Mouse (Mus musculus) CH12.LX (cell line): Measurements from ENCODE around the gene Dennd5b. TPM values are rescaled to one million over a fixed set of nuclear protein-coding genes. Genes with fewer than 3 reads are reported as not detected.

Experiments used
- DNase-seq: peaks from one replicate; pipeline ENCODE4 v3.0.0-alpha.2; 2013; ENCODE audit errors: extremely low read depth
- H3K27ac ChIP-seq: 2 replicates; pipeline ENCODE4 v1.5.1; 2012; ENCODE audit warnings: low read depth, mild to moderate bottlenecking, control low read depth, moderate library complexity; ENCODE audit not compliant: insufficient read depth
- H3K27me3 ChIP-seq: replicated peaks from 2 replicates; pipeline ENCODE3; 2012; ENCODE audit warnings: inconsistent platforms
- H3K36me3 ChIP-seq, 2 experiments: replicated peaks in 1 of 2; 2 replicates each; pipeline versions ENCODE3 to v1.6.1; 2012; ENCODE audit warnings: inconsistent platforms in 1 of 2, low read length in 1 of 2, mild to moderate bottlenecking in 1 of 2, mixed read lengths in 1 of 2, moderate library complexity in 1 of 2; ENCODE audit not compliant: control insufficient read depth in 1 of 2, insufficient read depth in 1 of 2
- H3K4me1 ChIP-seq, 2 experiments: 2 replicates each; pipeline ENCODE4 v1.6.1; 2012; ENCODE audit warnings: inconsistent platforms in 1 of 2, moderate library complexity in 1 of 2; ENCODE audit not compliant: insufficient read depth in 2 of 2, control insufficient read depth in 1 of 2
- H3K4me2 ChIP-seq: 2 replicates; pipeline ENCODE4 v1.6.1; 2012; ENCODE audit warnings: low read depth, mild to moderate bottlenecking, control low read depth; ENCODE audit not compliant: poor library complexity, insufficient read depth, severe bottlenecking
- H3K4me3 ChIP-seq, 3 experiments: fragments of 150-350 bp in 1 of 3; sonication (generic) in 1 of 3; replicated peaks in 1 of 3; 2 replicates each; pipeline versions ENCODE3 to v1.5.1; 2011 to 2012; ENCODE audit warnings: low read depth in 2 of 3, low read length in 2 of 3, mild to moderate bottlenecking in 2 of 3, moderate library complexity in 2 of 3, control low read depth in 1 of 3, improper control_type of control experiment in 1 of 3, inconsistent platforms in 1 of 3, mixed read lengths in 1 of 3; ENCODE audit not compliant: poor library complexity in 1 of 3
- H3K79me2 ChIP-seq: replicated peaks from 2 replicates; pipeline ENCODE4 v1.6.1; 2012; ENCODE audit warnings: mild to moderate bottlenecking, moderate library complexity; ENCODE audit not compliant: control insufficient read depth, poor library complexity, insufficient read depth, severe bottlenecking; ENCODE audit errors: extremely low read depth
- H3K9ac ChIP-seq: 2 replicates; pipeline ENCODE4 v1.6.1; 2012; ENCODE audit warnings: low read depth, mild to moderate bottlenecking, control low read depth, moderate library complexity; ENCODE audit not compliant: insufficient read depth
- H3K9me3 ChIP-seq: replicated peaks from 2 replicates; pipeline ENCODE3; 2012; ENCODE audit warnings: low read length, inconsistent platforms, mixed read lengths
- BHLHE40 ChIP-seq: IDR thresholded peaks from 2 replicates; pipeline ENCODE4 v1.6.1; 2011; ENCODE audit warnings: mild to moderate bottlenecking, low read depth, low read length, improper control_type of control experiment
- CHD1 ChIP-seq: IDR thresholded peaks from 2 replicates; pipeline ENCODE4 v1.6.1; 2012; ENCODE audit warnings: low read depth, low read length, improper control_type of control experiment, inconsistent platforms
- ELF1 ChIP-seq: IDR thresholded peaks from 2 replicates; pipeline ENCODE4 v1.6.1; 2014; ENCODE audit warnings: low read depth, mild to moderate bottlenecking, inconsistent platforms, low read length, improper control_type of control experiment
- ETS1 ChIP-seq: conservative IDR thresholded peaks from 2 replicates; pipeline ENCODE4 v1.6.1; 2012; ENCODE audit warnings: low read depth, mild to moderate bottlenecking, inconsistent platforms, low read length, improper control_type of control experiment, moderate library complexity
- GABPA ChIP-seq: IDR thresholded peaks from 2 replicates; pipeline ENCODE4 v1.6.1; 2012; ENCODE audit warnings: low read depth, low read length, improper control_type of control experiment, inconsistent platforms; ENCODE audit not compliant: insufficient replicate concordance
- IRF4 ChIP-seq: IDR thresholded peaks from 2 replicates; pipeline ENCODE4 v1.6.1; 2014; ENCODE audit warnings: low read depth, mild to moderate bottlenecking, inconsistent platforms, low read length, improper control_type of control experiment
- MAX ChIP-seq: IDR thresholded peaks from 2 replicates; pipeline ENCODE4 v1.6.1; 2011; ENCODE audit warnings: low read length, improper control_type of control experiment
- MEF2A ChIP-seq: IDR thresholded peaks from 2 replicates; pipeline ENCODE4 v1.6.1; 2014; ENCODE audit warnings: low read depth, mild to moderate bottlenecking, inconsistent platforms, low read length, improper control_type of control experiment, borderline replicate concordance
- MXI1 ChIP-seq: IDR thresholded peaks from 2 replicates; pipeline ENCODE4 v1.6.1; 2011; ENCODE audit warnings: mild to moderate bottlenecking, low read depth, low read length, improper control_type of control experiment
- MYC ChIP-seq: IDR thresholded peaks from 2 replicates; pipeline ENCODE4 v1.6.1; 2011; ENCODE audit warnings: low read depth, mild to moderate bottlenecking, improper control_type of control experiment, low read length
- NELFE ChIP-seq: IDR thresholded peaks from 2 replicates; pipeline ENCODE4 v1.6.1; 2011; ENCODE audit warnings: low read depth, low read length, improper control_type of control experiment
- NRF1 ChIP-seq: IDR thresholded peaks from 2 replicates; pipeline ENCODE4 v1.6.1; 2014; ENCODE audit warnings: low read depth, mild to moderate bottlenecking, inconsistent platforms, low read length, improper control_type of control experiment, moderate library complexity
- PAX5 ChIP-seq: IDR thresholded peaks from 2 replicates; pipeline ENCODE4 v1.6.1; 2012; ENCODE audit warnings: low read length, inconsistent platforms, mixed read lengths
- POLR2AphosphoS2 ChIP-seq: IDR thresholded peaks from 2 replicates; pipeline ENCODE4 v1.6.1; 2011; ENCODE audit warnings: low read depth, low read length, improper control_type of control experiment
- RAD21 ChIP-seq: IDR thresholded peaks from 2 replicates; pipeline ENCODE4 v1.6.1; 2011; ENCODE audit warnings: low read depth, mild to moderate bottlenecking, low read length, improper control_type of control experiment, moderate library complexity
- RCOR1 ChIP-seq: conservative IDR thresholded peaks from 2 replicates; pipeline ENCODE4 v1.6.1; 2012; ENCODE audit warnings: low read depth, mild to moderate bottlenecking, inconsistent platforms, low read length, improper control_type of control experiment
- SIN3A ChIP-seq: IDR thresholded peaks from 2 replicates; pipeline ENCODE4 v1.6.1; 2012; ENCODE audit warnings: low read length, improper control_type of control experiment, inconsistent platforms
- SMC3 ChIP-seq: IDR thresholded peaks from 2 replicates; pipeline ENCODE4 v1.6.1; 2011; ENCODE audit warnings: low read depth, low read length, improper control_type of control experiment
- TBP ChIP-seq: conservative IDR thresholded peaks from 2 replicates; pipeline ENCODE4 v1.6.1; 2011; ENCODE audit warnings: low read depth, low read length, improper control_type of control experiment
- USF2 ChIP-seq: conservative IDR thresholded peaks from 2 replicates; pipeline ENCODE4 v1.6.1; 2011; ENCODE audit warnings: low read depth, low read length, improper control_type of control experiment
- ZC3H11A ChIP-seq: IDR thresholded peaks from 2 replicates; pipeline ENCODE4 v1.6.1; 2012; ENCODE audit warnings: low read depth, mild to moderate bottlenecking, inconsistent platforms, low read length, improper control_type of control experiment
- ZNF384 ChIP-seq: IDR thresholded peaks from 2 replicates; pipeline ENCODE4 v1.6.1; 2012; ENCODE audit warnings: low read depth, low read length, improper control_type of control experiment, inconsistent platforms
- dilution Hi-C: fragments of 300-500 bp; cut with MboI; formaldehyde crosslinking; loops from 2 replicates; pipeline ENCODE4 v1.14.3; 2020; ENCODE audit warnings: low sequenced_read_pairs; ENCODE audit not compliant: extremely low pct_unique_long_range_greater_than_20kb, extremely low pct_ligation_motif_present
- in situ Hi-C: fragments of 300-500 bp; cut with MboI; formaldehyde crosslinking; loops from 3 replicates; pipeline ENCODE4 v1.14.3; 2019; ENCODE audit warnings: low sequenced_read_pairs, low pct_ligation_motif_present, low pct_unique_long_range_greater_than_20kb, mixed read lengths
- polyA plus RNA-seq: library from polyadenylated mRNA; unstranded; fragments of >175 nt; gene quantifications from 2 replicates; pipeline ENCODE4 v1.2.1, GENCODE M21; 2012; ENCODE audit warnings: low read depth; ENCODE audit not compliant: insufficient read length
- total RNA-seq, 2 experiments: library from RNA; depleted of rRNA; stranded (reverse); fragments of 300-350 nt in 1 of 2; fragments of >200 nt in 1 of 2; gene quantifications; 2 replicates each; pipeline ENCODE4 v1.2.3; 2012 to 2014

The Dennd5b gene
- total and polyA plus RNA-seq, 3 experiments: 1.6 to 3.1 (median 2.2) TPM

DNA sequence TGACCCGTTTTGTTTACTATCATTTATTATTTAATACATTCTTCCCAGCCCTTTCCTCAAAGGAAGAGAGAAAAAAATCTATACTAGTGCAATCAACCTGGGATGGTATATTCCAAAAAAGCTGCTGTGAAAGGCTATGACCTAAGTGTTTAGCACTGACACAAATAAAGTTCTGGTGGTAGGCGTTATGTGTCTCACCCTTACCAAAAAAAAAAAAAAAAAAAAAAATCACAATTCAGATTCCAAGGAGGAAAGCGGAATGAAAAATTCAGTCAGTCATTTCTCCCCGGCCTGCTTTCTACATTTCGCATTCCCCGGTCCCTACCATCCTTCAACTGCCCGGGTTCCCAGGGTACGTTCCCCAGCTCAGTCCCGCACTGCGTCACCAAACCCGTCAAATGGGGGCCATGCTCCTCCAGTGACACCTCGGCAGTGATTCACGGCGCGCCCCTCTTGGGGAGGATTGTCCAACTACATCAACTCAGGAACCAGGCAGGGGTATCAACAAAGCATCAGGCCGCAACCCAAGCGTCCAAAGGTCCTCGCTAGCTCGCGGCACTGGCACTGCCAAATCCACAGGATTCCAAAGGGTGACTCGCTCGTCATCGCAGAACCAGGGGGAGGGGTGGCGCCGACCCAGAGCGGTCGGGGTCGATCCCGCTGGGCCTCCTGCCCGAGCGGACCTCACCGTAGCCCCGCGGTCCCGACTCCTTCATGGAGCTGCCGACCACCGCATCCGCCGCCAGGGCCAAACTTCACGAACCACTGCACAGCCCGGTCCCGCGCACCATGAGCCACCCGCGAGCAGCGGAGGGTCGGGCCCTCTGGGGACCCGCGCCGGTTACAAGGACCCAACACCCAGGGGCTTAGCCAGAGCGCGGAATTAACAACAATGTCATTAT is 1.1 kb downstream of the Dennd5b start:
- Histone ChIP-seq H3K36me3 (no peaks in the 10 kb centered on the region), H3K9me3 (peaks cover 3% of the 10 kb centered on the region), H3K4me2 (peak overlapping the region; percentile 21; the same call in 1 of the 2 replicates), H3K4me1 (peaks cover 0 to 18% of the 10 kb centered on the region in 2 experiments; a peak in 2 of 4 replicates), H3K27me3 (peaks cover 30% of the 10 kb centered on the region)
- dilution Hi-C loops: no loop called here
- TF ChIP-seq MXI1: peak; percentile 51
- peak; percentile 82 for TF ChIP-seq ZNF384
- no peak for TF ChIP-seq POLR2AphosphoS2
- no peak for TF ChIP-seq IRF4
- TF ChIP-seq, all 38 proteins: peak for 2
- no peak for DNase-seq
- H3K9ac ChIP-seq: peak overlapping the region; percentile 57
- no peak overlapping the region; the same call in 1 of the 2 replicates for H3K27ac ChIP-seq
- peaks cover 22% of the 10 kb centered on the region; the same call in 1 of the 2 replicates for H3K79me2 ChIP-seq
- peak overlapping the region; percentile 72 to 77 (median 75) for H3K4me3 ChIP-seq
- in situ Hi-C loops: loop anchor here (25.0 kb wide), 1 partner anchor 163 kb away; the partner anchor contains the start of gene Sinhcaf

GRCm38 (mm10) chr6:149098993-149099392 is 2.5 kb downstream of the Dennd5b start:
- H3K9ac ChIP-seq: no peak overlapping the region
- peak overlapping the region in 1 of 3 experiments; percentile 2 for H3K4me3 ChIP-seq
- no peak for TF ChIP-seq USF2
- no peak for TF ChIP-seq IRF4
- no peak for TF ChIP-seq NELFE
- TF ChIP-seq BHLHE40: no peak
- no peak for TF ChIP-seq PAX5
- TF ChIP-seq MEF2A: no peak
- TF ChIP-seq CHD1: no peak
- no peak for TF ChIP-seq RCOR1
- TF ChIP-seq MYC: no peak
- no peak for TF ChIP-seq TBP
- TF ChIP-seq SIN3A: no peak
- no peak for TF ChIP-seq SMC3
- no peak for TF ChIP-seq ELF1
- no peak for TF ChIP-seq ZC3H11A
- TF ChIP-seq MAX: no peak
- no peak for TF ChIP-seq GABPA
- no peak for TF ChIP-seq ETS1
- TF ChIP-seq NRF1: no peak
- no peak for TF ChIP-seq RAD21
- H3K27me3 ChIP-seq: peaks cover 30% of the 10 kb centered on the region
- peaks cover 3% of the 10 kb centered on the region for H3K9me3 ChIP-seq
- H3K4me1 ChIP-seq: peaks cover 0 to 31% of the 10 kb centered on the region in 2 experiments; a peak in 2 of 4 replicates
- H3K4me2 ChIP-seq: no peak overlapping the region
- in situ Hi-C loops: no loop called here
- H3K27ac ChIP-seq: no peak overlapping the region
- no peak for DNase-seq
- H3K36me3 ChIP-seq: no peaks in the 10 kb centered on the region
- dilution Hi-C loops: no loop called here
- peaks cover 23% of the 10 kb centered on the region; the same call in 1 of the 2 replicates for H3K79me2 ChIP-seq
